Mouse (Mus musculus) MN1 (cell line): ENCODE measurements around the gene Hspa1l.
A peak's percentile ranks its signal among the peaks of the same experiment; 100 is the strongest.
"Not testable (repeated sequence)": the region's sequence is repeated elsewhere in the genome, so short reads cannot be mapped to it uniquely, and the experiment has no call there.

Source experiments
- DNase-seq: peaks from one replicate; pipeline ENCODE4 v3.0.0-alpha.2; 2016; ENCODE audit warnings: low spot score

The Hspa1l gene

GRCm38 (mm10) chr17:34975581-34976492, 3.3 kb downstream of the Hspa1l start:
- DNase-seq: no peak

DNA sequence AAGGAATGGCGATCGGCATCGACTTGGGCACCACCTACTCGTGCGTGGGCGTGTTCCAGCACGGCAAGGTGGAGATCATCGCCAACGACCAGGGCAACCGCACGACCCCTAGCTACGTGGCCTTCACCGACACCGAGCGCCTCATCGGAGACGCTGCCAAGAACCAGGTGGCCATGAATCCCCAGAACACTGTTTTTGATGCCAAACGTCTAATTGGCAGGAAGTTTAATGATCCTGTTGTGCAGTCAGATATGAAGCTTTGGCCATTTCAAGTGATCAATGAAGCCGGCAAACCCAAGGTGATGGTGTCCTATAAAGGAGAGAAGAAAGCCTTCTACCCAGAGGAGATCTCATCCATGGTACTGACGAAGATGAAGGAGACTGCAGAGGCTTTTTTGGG, 4.5 kb downstream of the Hspa1l start:
- no peak for DNase-seq

DNA sequence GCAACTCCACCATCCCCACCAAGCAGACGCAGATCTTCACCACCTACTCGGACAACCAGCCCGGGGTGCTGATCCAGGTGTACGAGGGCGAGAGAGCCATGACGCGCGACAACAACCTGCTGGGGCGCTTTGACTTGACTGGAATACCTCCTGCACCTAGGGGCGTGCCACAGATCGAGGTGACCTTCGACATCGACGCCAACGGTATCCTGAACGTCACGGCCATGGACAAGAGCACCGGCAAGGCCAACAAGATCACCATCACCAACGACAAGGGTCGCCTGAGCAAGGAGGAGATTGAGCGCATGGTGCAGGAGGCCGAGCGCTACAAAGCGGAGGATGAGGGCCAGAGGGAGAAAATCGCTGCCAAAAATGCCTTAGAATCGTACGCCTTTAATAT, 5.7 kb downstream of the Hspa1l start:
- no peak for DNase-seq

DNA sequence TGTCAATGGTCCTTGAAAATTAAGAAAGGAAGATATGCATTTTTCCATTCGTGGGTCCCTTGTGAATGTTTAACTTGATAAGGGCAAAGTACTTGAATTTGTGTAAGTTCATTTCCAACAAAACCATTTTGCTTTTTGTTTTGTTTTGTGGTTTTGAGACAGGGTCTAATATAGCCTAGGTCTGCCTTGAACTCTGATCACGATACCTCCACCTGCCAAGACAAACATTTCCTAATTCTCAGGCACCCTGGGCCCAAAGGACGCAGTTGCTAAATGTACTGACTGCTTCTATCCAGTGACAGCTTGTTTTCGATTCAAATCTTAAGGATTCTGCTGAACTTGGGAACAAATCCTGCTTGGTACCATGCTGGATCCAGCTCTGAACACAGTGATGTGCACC, 7.1 kb downstream of the Hspa1l start:
- DNase-seq: no peak

DNA sequence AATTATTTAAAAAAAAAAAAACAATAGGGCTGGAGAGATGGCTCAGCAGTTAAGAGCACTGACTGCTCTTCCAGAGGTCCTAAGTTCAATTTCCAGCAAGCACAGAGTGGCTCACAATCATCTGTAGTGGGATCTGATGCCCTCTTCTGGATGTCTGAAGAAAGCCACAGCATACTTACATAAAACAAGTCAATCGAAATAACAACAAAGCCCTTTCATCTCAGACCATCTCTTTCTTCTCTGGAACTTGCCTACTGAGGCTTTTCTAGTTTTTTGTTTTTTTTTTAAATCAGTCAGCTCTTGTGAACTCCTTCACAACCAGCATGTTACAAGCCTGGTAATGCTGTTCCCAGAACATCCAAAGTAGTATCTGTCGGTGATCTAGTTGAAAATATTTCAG, 8.2 kb downstream of the Hspa1l start:
- peak; percentile 75 for DNase-seq

- peak; percentile 95 for DNase-seq
Observed at GRCm38 (mm10) chr17:34981690-34982180, 9.2 kb downstream of the Hspa1l start, which contains the start of gene Lsm2. Lsm2 (plus strand) TSS chr17:34981862.

DNA sequence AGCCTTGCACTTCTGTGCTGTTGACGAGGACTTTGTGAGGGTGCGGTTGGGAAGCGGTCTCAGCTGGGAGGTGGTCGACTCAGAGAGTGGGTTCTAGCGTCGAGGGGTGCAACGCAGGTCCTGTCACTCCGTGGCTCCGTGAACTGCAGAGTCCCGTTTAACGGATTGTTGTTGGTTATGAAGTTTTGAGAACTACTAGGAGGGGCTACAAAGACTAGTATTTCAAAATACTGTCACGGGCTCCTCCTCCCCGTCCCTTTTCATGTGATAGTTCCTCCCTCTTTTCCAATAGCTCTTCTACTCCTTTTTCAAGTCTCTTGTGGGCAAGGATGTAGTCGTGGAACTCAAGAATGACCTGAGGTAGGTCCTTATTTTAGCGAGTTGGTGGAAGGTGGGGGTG, 9.8 kb downstream of the Hspa1l start:
- DNase-seq: no peak

GRCm38 (mm10) chr17:34984218-34984617, 11.7 kb downstream of the Hspa1l start:
- peak; percentile 55 for DNase-seq

DNA sequence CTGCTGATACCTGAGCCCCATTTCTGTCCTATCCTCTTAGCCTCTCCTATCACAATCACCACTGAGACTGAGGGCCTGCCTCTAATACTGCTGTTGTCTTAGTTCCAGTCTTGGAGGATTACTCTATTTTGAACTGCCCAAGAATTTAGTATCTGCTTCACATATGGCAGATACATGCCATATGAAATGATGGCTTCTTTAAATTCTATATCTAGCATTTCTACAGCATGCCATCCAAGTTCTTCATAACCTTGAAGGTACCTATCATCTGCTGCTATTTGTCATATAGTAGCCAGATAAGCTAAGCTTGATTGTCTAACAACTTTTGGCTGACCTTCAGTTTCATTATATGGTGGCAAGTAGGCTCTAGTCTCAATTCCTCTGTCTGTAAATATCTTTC, 22.2 kb downstream of the Hspa1l start:
- DNase-seq: no peak

- DNase-seq: not testable (repeated sequence)
Observed at GRCm38 (mm10) chr17:34995192-34995591, 22.7 kb downstream of the Hspa1l start.

DNA sequence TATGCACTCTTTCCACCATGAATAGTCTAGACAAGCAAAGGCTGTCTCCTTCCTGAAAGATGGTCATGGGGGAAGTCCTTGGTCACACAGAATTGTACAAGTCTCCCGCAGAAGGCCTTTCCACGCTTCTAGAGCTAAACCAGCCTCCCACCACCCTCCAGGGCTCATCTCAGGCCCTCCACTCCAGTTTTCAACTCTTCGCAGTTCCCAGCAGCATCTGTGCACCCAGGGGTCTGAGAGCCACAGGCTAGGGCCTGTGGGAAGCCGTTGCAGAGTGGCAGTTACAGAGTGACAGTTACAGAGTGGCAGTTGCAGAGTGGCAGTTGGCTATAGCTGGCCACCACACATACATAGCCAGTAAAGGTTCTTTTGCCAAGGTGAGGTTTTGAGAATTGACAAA, 23.4 kb downstream of the Hspa1l start:
- not testable (repeated sequence) for DNase-seq

GRCm38 (mm10) chr17:34996411-34997141, 24.1 kb downstream of the Hspa1l start:
- DNase-seq: no peak

DNA sequence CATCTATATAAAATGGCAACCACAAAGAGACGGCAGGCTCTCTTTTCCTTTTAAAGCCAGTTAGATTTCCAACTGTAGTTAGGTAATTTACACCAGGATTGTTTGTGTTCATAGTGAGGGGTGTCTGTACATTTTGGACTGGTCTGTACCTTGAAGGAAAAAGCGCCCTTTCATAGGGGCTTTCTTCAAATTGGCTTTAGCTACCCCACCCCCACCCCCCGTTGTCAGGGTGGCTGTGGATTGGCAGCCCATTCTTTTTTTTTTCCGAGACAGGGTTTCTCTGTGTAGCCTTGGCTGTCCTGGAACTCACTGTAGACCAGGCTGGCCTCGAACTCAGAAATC, 24.6 kb downstream of the Hspa1l start:
- DNase-seq: no peak

- DNase-seq: no peak
Observed at GRCm38 (mm10) chr17:34998526-34999430, 26.3 kb downstream of the Hspa1l start.

- not testable (repeated sequence) for DNase-seq
Observed at GRCm38 (mm10) chr17:34999871-35000716, 27.6 kb downstream of the Hspa1l start.

GRCm38 (mm10) chr17:35000717-35001451, 28.4 kb downstream of the Hspa1l start, which contains the start of gene Vars:
Vars (plus strand) TSS chr17:35000987.
- peak; percentile 94 for DNase-seq

DNA sequence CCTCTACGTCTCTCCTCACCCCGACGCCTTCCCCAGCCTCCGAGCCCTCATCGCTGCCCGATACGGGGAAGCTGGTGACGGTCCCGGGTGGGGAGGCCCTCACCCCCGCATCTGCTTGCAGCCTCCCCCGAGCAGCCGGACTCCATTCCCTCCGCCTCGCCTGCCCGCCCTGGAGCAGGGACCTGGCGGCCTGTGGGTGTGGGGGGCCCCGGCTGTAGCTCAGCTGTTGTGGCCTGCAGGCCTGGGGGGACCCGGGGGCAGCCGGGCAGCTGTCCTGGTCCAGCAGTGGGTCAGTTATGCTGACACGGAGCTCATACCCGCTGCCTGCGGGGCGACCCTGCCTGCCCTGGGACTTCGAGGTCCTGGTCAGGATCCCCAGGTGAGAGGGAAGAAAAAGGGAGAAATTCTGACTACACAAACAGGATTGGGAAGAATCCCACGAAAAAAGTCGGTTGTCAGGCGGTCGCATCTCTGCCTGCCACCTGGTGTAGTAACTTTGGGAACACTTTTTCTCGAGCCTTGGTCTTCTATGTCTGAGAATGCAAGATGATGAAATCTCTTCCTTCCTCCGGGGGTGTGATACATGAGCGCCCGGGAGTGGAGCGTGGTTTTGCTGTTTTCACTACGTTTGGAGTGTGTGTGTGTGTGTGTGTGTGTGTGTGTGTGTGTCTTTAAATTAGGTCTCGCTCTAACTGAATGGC, 29.1 kb downstream of the Hspa1l start:
- DNase-seq: peak; percentile 55

- peak; percentile 47 for DNase-seq
Observed at GRCm38 (mm10) chr17:35002153-35002865, 29.8 kb downstream of the Hspa1l start.
